Mouse (Mus musculus) sigmoid colon, adult 10 weeks (tissue): ENCODE results near the gene Tanc1. TPM values are rescaled to one million over a fixed set of nuclear protein-coding genes. Genes with fewer than 3 reads are reported as not detected.

ENCODE experiments used
- polyA plus RNA-seq: library from polyadenylated mRNA; stranded (reverse); fragments of 350-450 nt; fragmentation: Illumina TruSeq; extraction: RNeasy Lipid Tissue Mini Kit (QIAGEN cat#74804); gene quantifications from one replicate; pipeline ENCODE4 v1.2.3, GENCODE M21; 2014; ENCODE audit warnings: low read depth, low replicate concordance

Tanc1 gene
- 26.6 TPM for polyA plus RNA-seq

DNA sequence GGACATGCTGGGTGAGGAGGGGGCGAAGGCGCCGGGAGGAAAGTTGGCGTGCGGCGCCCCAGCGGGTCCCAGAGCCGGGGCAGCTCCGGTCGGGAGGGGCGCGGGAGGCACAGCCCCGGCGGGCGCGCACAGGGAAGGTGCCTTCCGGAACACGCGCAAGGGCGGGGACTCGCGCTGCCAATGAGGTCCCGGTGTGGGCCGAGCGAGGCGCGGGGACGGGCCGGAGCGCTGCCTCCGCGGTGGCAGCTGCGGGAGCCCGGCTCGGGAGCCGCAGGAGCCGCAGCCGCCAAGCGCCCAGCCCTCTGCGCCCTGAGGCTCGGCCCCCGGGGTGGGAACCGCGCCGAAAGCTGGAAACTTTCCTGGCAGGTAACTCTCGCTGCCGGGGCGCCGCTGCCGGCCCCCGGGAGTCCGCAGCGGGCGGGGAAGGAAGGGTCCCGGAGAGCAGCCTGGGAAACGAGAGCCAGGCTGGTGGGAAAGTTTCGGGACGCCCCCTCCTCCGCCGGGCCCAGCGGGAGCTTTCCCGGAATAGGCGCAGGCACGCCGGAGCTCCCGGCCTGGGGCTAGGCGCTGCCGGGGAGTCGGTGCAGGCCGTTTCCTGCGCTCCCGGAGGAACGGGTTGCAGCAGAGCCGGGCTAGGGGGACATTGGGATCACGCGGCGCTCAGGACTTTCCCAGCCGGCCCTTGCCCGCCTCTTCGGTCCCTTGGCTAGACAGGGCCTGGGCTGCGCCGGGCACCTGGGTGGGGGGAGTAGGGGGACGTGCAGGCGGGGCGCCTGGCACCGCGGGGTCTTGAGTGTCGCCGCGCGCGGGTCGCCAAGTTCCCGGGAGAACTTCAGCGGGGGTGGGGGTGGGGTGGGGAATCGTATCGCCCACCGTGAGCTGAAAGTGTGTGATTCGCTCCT, at the start of gene Tanc1:
Tanc1 (plus strand) TSS at position 212 of the 902 bp plus-strand sequence.

DNA sequence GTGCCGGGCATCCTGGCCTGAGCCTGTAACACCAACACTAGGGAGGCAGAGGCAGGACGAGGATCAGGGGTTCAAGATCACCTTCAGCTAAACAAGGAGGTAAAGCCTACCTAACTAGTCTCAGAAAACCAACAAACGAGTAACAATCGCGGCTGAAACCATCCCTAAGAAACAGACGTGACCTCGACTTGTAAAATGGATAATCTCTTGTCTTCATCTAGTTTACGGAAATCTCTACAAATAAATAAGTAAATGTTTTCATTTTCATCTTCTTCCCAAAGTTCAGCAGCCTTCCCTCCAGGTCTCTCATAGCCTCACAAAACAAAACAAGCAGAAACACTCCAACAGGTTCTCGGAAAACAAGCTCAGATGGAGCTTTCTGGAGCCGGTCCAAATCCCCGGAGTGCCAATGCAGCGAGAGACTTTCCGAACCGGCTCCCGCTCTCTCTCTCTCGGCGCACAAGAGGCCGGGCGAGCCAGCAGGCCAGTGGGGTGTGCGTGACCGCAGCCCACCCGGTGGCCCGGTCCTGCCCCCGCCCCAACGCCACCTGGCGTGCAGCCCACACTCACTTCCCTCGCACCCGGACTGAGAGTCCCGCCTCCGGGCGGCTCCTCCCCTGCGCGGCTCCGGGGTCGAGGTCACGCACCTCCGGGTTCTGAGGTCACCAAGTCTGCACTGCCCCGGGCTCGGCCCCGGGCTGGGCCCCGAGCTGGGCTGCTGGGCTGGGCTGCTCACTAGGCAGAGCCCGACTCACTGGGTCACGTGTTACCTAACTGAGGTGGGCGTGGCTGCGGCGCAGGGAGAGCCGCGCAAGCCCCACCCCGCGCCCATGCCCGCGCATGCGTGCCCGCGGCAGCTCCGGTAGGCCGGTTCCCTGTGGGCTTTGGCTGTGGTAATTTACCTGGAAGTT, 270.2 kb downstream of the Tanc1 start, which contains the start of gene Wdsub1:
Wdsub1 (minus strand) TSS at position 761 of the 911 bp plus-strand sequence.

Other genes starting within 250 kb of the Tanc1 start
- gene Dapl1, start 127.4 kb upstream of the Tanc1 start, polyA plus RNA-seq, result not detected